Mouse (Mus musculus) heart, adult 2 months (tissue): Measurements from ENCODE around the gene Gm13102. TPM values are rescaled to one million over a fixed set of nuclear protein-coding genes. Genes with fewer than 3 reads are reported as not detected.
"Not testable (repeated sequence)": the region's sequence is repeated elsewhere in the genome, so short reads cannot be mapped to it uniquely, and the experiment has no call there.

Experiments
- DNase-seq, 2 experiments: peaks; one replicate each; pipeline ENCODE4 v3.0.0; 2021
- H3K27ac ChIP-seq: fragments of 200-600 bp; 2 replicates; pipeline ENCODE4 v1.8.1; 2022
- H3K27me3 ChIP-seq: fragments of 200-500 bp; 2 replicates; pipeline ENCODE4 v1.6.1; 2012; ENCODE audit warnings: mild to moderate bottlenecking, low read length, inconsistent platforms, mixed read lengths; ENCODE audit not compliant: control insufficient read depth, insufficient read depth
- H3K36me3 ChIP-seq: fragments of 200-500 bp; 2 replicates; pipeline ENCODE4 v1.6.1; 2012; ENCODE audit warnings: low read length, inconsistent platforms; ENCODE audit not compliant: control insufficient read depth, insufficient read depth
- H3K4me1 ChIP-seq: fragments of 200-500 bp; 2 replicates; pipeline ENCODE4 v1.6.1; 2011; ENCODE audit warnings: low read length; ENCODE audit not compliant: control insufficient read depth, insufficient read depth
- H3K4me3 ChIP-seq: fragments of 200-600 bp; 2 replicates; pipeline ENCODE4 v1.8.1; 2022
- H3K79me2 ChIP-seq: fragments of 200-500 bp; replicated peaks from 2 replicates; pipeline ENCODE4 v1.6.1; 2012; ENCODE audit warnings: mild to moderate bottlenecking, inconsistent platforms, low read length, moderate library complexity, mixed read lengths; ENCODE audit not compliant: control insufficient read depth, insufficient read depth
- H3K9ac ChIP-seq: fragments of 200-500 bp; 2 replicates; pipeline ENCODE4 v1.6.1; 2012; ENCODE audit warnings: low read depth, mild to moderate bottlenecking, control low read depth, inconsistent platforms, low read length, mixed read lengths
- WGBS: fragments of 180-500 bp; shearing (Covaris S2); methylation state at CpG from one replicate; pipeline ENCODE4 v1.1.7; 2018; 5-methylcytosine and 5-hydroxymethylcytosine counted together
- intact Hi-C: fragments of 180-260 bp; cut with DNase I; formaldehyde crosslinking; loops from one replicate; pipeline ENCODE4 v1.15.1; 2025
- long read RNA-seq: library from polyadenylated mRNA; stranded (forward); transcript quantifications from one replicate; pipeline ENCODE4 v2.0.0, GENCODE M21; 2021
- polyA plus RNA-seq: library from polyadenylated mRNA; depleted of rRNA; stranded (reverse); fragments of >200 nt; gene quantifications from 2 replicates; pipeline ENCODE4 v1.2.3, GENCODE M21; 2012; rRNA removed
- total RNA-seq, 2 experiments: library from RNA; stranded (reverse); gene quantifications; 2 replicates each; pipeline ENCODE4 v1.2.3; 2021

Gene Gm13102
- total RNA-seq (not detected), polyA plus RNA-seq (not detected in 2 replicates)
- long read RNA-seq, result 0 reads

- DNase-seq, H3K27ac ChIP-seq, H3K36me3 ChIP-seq, H3K4me1 ChIP-seq, H3K9ac ChIP-seq, H3K27me3 ChIP-seq, H3K79me2 ChIP-seq, H3K4me3 ChIP-seq, intact Hi-C loops: not testable (repeated sequence)
- WGBS, result 83% methylated on average over 1 of the region's 2 CpGs
These were observed at the start of gene Gm13102 for GRCm38 (mm10) chr4:144106174-144106573. TSS of gene Gm13102 (plus strand) at chr4:144106474.

- H3K79me2 ChIP-seq, H3K27ac ChIP-seq, H3K4me1 ChIP-seq, H3K36me3 ChIP-seq, DNase-seq, H3K4me3 ChIP-seq, H3K27me3 ChIP-seq, intact Hi-C loops, H3K9ac ChIP-seq: not testable (repeated sequence)
- 75% methylated on average over 3 of the region's 3 CpGs for WGBS
These were observed 47.4 kb upstream of the Gm13102 start, which contains the start of gene Pramel4 for GRCm38 (mm10) chr4:144058826-144059225. TSS of gene Pramel4 (plus strand) at chr4:144059126.

Other genes starting within 250 kb of the Gm13102 start
- gene Pramef6, start 206.1 kb upstream of the Gm13102 start, total RNA-seq, result not detected
- gene Pramef6, start 206.1 kb upstream of the Gm13102 start, polyA plus RNA-seq, result not detected in 2 replicates
- not detected for gene Pramef25, start 155.5 kb upstream of the Gm13102 start, total RNA-seq
- not detected in 2 replicates for gene Pramef25, start 155.5 kb upstream of the Gm13102 start, polyA plus RNA-seq
- gene Gm13101, start 139.5 kb upstream of the Gm13102 start, total RNA-seq, result not detected
- gene Gm13101, start 139.5 kb upstream of the Gm13102 start, polyA plus RNA-seq, result not detected in 2 replicates
- gene Pramef17, start 112.1 kb upstream of the Gm13102 start, total RNA-seq, result not detected
- not detected in 2 replicates for gene Pramef17, start 112.1 kb upstream of the Gm13102 start, polyA plus RNA-seq
- gene Pramel4, start 47.3 kb upstream of the Gm13102 start, total RNA-seq, result not detected
- not detected in 2 replicates for gene Pramel4, start 47.3 kb upstream of the Gm13102 start, polyA plus RNA-seq
- not detected for gene Oog3, start 56.2 kb downstream of the Gm13102 start, total RNA-seq
- gene Oog3, start 56.2 kb downstream of the Gm13102 start, polyA plus RNA-seq, result not detected in 2 replicates
- not detected for gene Oog2, start 84.2 kb downstream of the Gm13102 start, total RNA-seq
- gene Oog2, start 84.2 kb downstream of the Gm13102 start, polyA plus RNA-seq, result not detected in 2 replicates
- not detected for gene C87977, start 106.8 kb downstream of the Gm13102 start, total RNA-seq
- gene C87977, start 106.8 kb downstream of the Gm13102 start, polyA plus RNA-seq, result not detected in 2 replicates
- not detected for gene Pramel5, start 174.0 kb downstream of the Gm13102 start, total RNA-seq
- not detected in 2 replicates for gene Pramel5, start 174.0 kb downstream of the Gm13102 start, polyA plus RNA-seq
- gene Gm13128, start 223.8 kb downstream of the Gm13102 start, total RNA-seq, result not detected
- not detected in 2 replicates for gene Gm13128, start 223.8 kb downstream of the Gm13102 start, polyA plus RNA-seq